Mouse (Mus musculus): ENCODE results near the gene Pigm. TPM values are rescaled to one million over a fixed set of nuclear protein-coding genes. Genes with fewer than 3 reads are reported as not detected.
A peak's percentile ranks its signal among the peaks of the same experiment; 100 is the strongest.

Gene Pigm
- polyA plus RNA-seq, 1 experiment = 14.3 TPM

- H3K4me3 ChIP-seq (ENCODE audit: insufficient read depth, low read length) = no peak overlapping the region
- TF ChIP-seq POLR2A (IDR thresholded peaks at IDR 0.05; ENCODE audit: borderline replicate concordance, low read depth, low read length) = no peak
- TF ChIP-seq CTCF (IDR thresholded peaks at IDR 0.05; ENCODE audit: low read depth, low read length) = no peak
- H3K4me1 ChIP-seq (ENCODE audit: control insufficient read depth, insufficient read depth, low read length) = peaks cover 22% of the 10 kb centered on the region
- H3K27ac ChIP-seq (ENCODE audit: insufficient read depth, low read depth, low read length) = peak overlapping the region; percentile 68
These were observed 47.0 kb downstream of the Pigm start for GRCm38 (mm10) chr1:172423393-172423792.

GRCm38 (mm10) chr1:172426419-172426818, 50.1 kb downstream of the Pigm start:
- Histone ChIP-seq H3K4me1 (ENCODE audit: control insufficient read depth, insufficient read depth, low read length) (peaks cover 24% of the 10 kb centered on the region), H3K4me3 (ENCODE audit: insufficient read depth, low read length) (no peak overlapping the region), H3K27ac (ENCODE audit: insufficient read depth, low read depth, low read length) (no peak overlapping the region)
- TF ChIP-seq CTCF (IDR thresholded peaks at IDR 0.05; ENCODE audit: low read depth, low read length) = no peak
- TF ChIP-seq POLR2A (IDR thresholded peaks at IDR 0.05; ENCODE audit: borderline replicate concordance, low read depth, low read length) = no peak

GRCm38 (mm10) chr1:172427841-172428240, 51.5 kb downstream of the Pigm start:
- TF ChIP-seq POLR2A (IDR thresholded peaks at IDR 0.05; ENCODE audit: borderline replicate concordance, low read depth, low read length) = no peak
- TF ChIP-seq CTCF (IDR thresholded peaks at IDR 0.05; ENCODE audit: low read depth, low read length) = no peak
- Histone ChIP-seq H3K4me1 (ENCODE audit: control insufficient read depth, insufficient read depth, low read length) (peaks cover 23% of the 10 kb centered on the region), H3K4me3 (ENCODE audit: insufficient read depth, low read length) (no peak overlapping the region), H3K27ac (ENCODE audit: insufficient read depth, low read depth, low read length) (no peak overlapping the region)

GRCm38 (mm10) chr1:172428614-172429013, 52.3 kb downstream of the Pigm start:
- Histone ChIP-seq H3K27ac (ENCODE audit: insufficient read depth, low read depth, low read length) (no peak overlapping the region), H3K4me1 (ENCODE audit: control insufficient read depth, insufficient read depth, low read length) (peaks cover 21% of the 10 kb centered on the region), H3K4me3 (ENCODE audit: insufficient read depth, low read length) (no peak overlapping the region)
- TF ChIP-seq POLR2A (IDR thresholded peaks at IDR 0.05; ENCODE audit: borderline replicate concordance, low read depth, low read length) = no peak
- no peak for TF ChIP-seq CTCF (IDR thresholded peaks at IDR 0.05; ENCODE audit: low read depth, low read length)

GRCm38 (mm10) chr1:172430731-172431220, 54.4 kb downstream of the Pigm start:
- peaks cover 10% of the 10 kb centered on the region for H3K4me1 ChIP-seq (ENCODE audit: control insufficient read depth, insufficient read depth, low read length)
- no peak for TF ChIP-seq CTCF (IDR thresholded peaks at IDR 0.05; ENCODE audit: low read depth, low read length)
- TF ChIP-seq POLR2A (IDR thresholded peaks at IDR 0.05; ENCODE audit: borderline replicate concordance, low read depth, low read length) = no peak
- no peak overlapping the region for H3K4me3 ChIP-seq (ENCODE audit: insufficient read depth, low read length)
- no peak overlapping the region for H3K27ac ChIP-seq (ENCODE audit: insufficient read depth, low read depth, low read length)

GRCm38 (mm10) chr1:172431836-172432586, 55.7 kb downstream of the Pigm start:
- H3K4me1 ChIP-seq (ENCODE audit: control insufficient read depth, insufficient read depth, low read length) = peaks cover 4% of the 10 kb centered on the region; the same call in 1 of the 2 replicates
- H3K27ac ChIP-seq (ENCODE audit: insufficient read depth, low read depth, low read length) = no peak overlapping the region
- no peak overlapping the region for H3K4me3 ChIP-seq (ENCODE audit: insufficient read depth, low read length)
- TF ChIP-seq CTCF (IDR thresholded peaks at IDR 0.05; ENCODE audit: low read depth, low read length) = no peak
- no peak for TF ChIP-seq POLR2A (IDR thresholded peaks at IDR 0.05; ENCODE audit: borderline replicate concordance, low read depth, low read length)

- peaks cover 2% of the 10 kb centered on the region; the same call in 1 of the 2 replicates for H3K4me1 ChIP-seq (ENCODE audit: control insufficient read depth, insufficient read depth, low read length)
- no peak for TF ChIP-seq POLR2A (IDR thresholded peaks at IDR 0.05; ENCODE audit: borderline replicate concordance, low read depth, low read length)
- TF ChIP-seq CTCF (IDR thresholded peaks at IDR 0.05; ENCODE audit: low read depth, low read length) = no peak
- no peak overlapping the region for H3K4me3 ChIP-seq (ENCODE audit: insufficient read depth, low read length)
- H3K27ac ChIP-seq (ENCODE audit: insufficient read depth, low read depth, low read length) = no peak overlapping the region
These were observed 56.2 kb downstream of the Pigm start for GRCm38 (mm10) chr1:172432587-172432955.

GRCm38 (mm10) chr1:172433012-172433850, 56.9 kb downstream of the Pigm start:
- no peak for TF ChIP-seq CTCF (IDR thresholded peaks at IDR 0.05; ENCODE audit: low read depth, low read length)
- TF ChIP-seq POLR2A (IDR thresholded peaks at IDR 0.05; ENCODE audit: borderline replicate concordance, low read depth, low read length) = no peak
- Histone ChIP-seq H3K4me3 (ENCODE audit: insufficient read depth, low read length) (no peak overlapping the region), H3K27ac (ENCODE audit: insufficient read depth, low read depth, low read length) (no peak overlapping the region), H3K4me1 (ENCODE audit: control insufficient read depth, insufficient read depth, low read length) (peaks cover 2% of the 10 kb centered on the region; the same call in 1 of the 2 replicates)

Other genes with a start within 250 kb of the Pigm start
- 56.7 and 64.1 TPM in 2 replicates for gene Pex19, start 249.8 kb upstream of the Pigm start, polyA plus RNA-seq (2012; ENCODE audit: insufficient read depth, insufficient read length, missing spikeins)
- 73.2 and 78.3 TPM in 2 replicates for gene Dcaf8, start 228.5 kb upstream of the Pigm start, polyA plus RNA-seq (2012; ENCODE audit: insufficient read depth, insufficient read length, missing spikeins)
- gene Pea15a, start 169.7 kb upstream of the Pigm start, polyA plus RNA-seq (2012; ENCODE audit: insufficient read depth, insufficient read length, missing spikeins) = 249 and 256 TPM in 2 replicates
- not detected in 2 replicates for gene Casq1, start 156.7 kb upstream of the Pigm start, polyA plus RNA-seq (2012; ENCODE audit: insufficient read depth, insufficient read length, missing spikeins)
- gene Atp1a4, start 118.1 kb upstream of the Pigm start, polyA plus RNA-seq (2012; ENCODE audit: insufficient read depth, insufficient read length, missing spikeins) = not detected in 2 replicates
- 90.3 and 110 TPM in 2 replicates for gene Igsf8, start 114.9 kb upstream of the Pigm start, polyA plus RNA-seq (2012; ENCODE audit: insufficient read depth, insufficient read length, missing spikeins)
- gene Atp1a2, start 78.5 kb upstream of the Pigm start, polyA plus RNA-seq (2012; ENCODE audit: insufficient read depth, insufficient read length, missing spikeins) = 0.15 and 0.36 TPM in 2 replicates
- gene Kcnj9, start 47.2 kb upstream of the Pigm start, polyA plus RNA-seq (2012; ENCODE audit: insufficient read depth, insufficient read length, missing spikeins) = 1.8 and 2.2 TPM in 2 replicates
- 52.3 and 58.4 TPM in 2 replicates for gene Kcnj10, start 35.3 kb upstream of the Pigm start, polyA plus RNA-seq (2012; ENCODE audit: insufficient read depth, insufficient read length, missing spikeins)
- 90.6 and 98.9 TPM in 2 replicates for gene Slamf9, start 98.8 kb downstream of the Pigm start, polyA plus RNA-seq (2012; ENCODE audit: insufficient read depth, insufficient read length, missing spikeins)
- gene Igsf9, start 105.2 kb downstream of the Pigm start, polyA plus RNA-seq (2012; ENCODE audit: insufficient read depth, insufficient read length, missing spikeins) = 6.3 and 7.6 TPM in 2 replicates
- gene Tagln2, start 123.5 kb downstream of the Pigm start, polyA plus RNA-seq (2012; ENCODE audit: insufficient read depth, insufficient read length, missing spikeins) = 316 and 321 TPM in 2 replicates
- 0.87 and 1.2 TPM in 2 replicates for gene Cfap45, start 144.3 kb downstream of the Pigm start, polyA plus RNA-seq (2012; ENCODE audit: insufficient read depth, insufficient read length, missing spikeins)
- gene Vsig8, start 179.4 kb downstream of the Pigm start, polyA plus RNA-seq (2012; ENCODE audit: insufficient read depth, insufficient read length, missing spikeins) = not detected in 2 replicates
- 4.0 TPM in 2 replicates for gene Slamf8, start 214.0 kb downstream of the Pigm start, polyA plus RNA-seq (2012; ENCODE audit: insufficient read depth, insufficient read length, missing spikeins)
- gene Fcrl6, start 226.0 kb downstream of the Pigm start, polyA plus RNA-seq (2012; ENCODE audit: insufficient read depth, insufficient read length, missing spikeins) = not detected in 2 replicates